Mouse (Mus musculus) liver, adult 2 months (tissue): Measurements from ENCODE around the gene Sbno2. TPM values are rescaled to one million over a fixed set of nuclear protein-coding genes. Genes with fewer than 3 reads are reported as not detected.

Experiments
- DNase-seq: peaks from one replicate; pipeline ENCODE4 v3.0.0-alpha.2; 2011; ENCODE audit warnings: low read depth, low spot score; ENCODE audit errors: extremely low read depth
- H3K27ac ChIP-seq: fragments of 200-500 bp; replicated peaks from 2 replicates; pipeline ENCODE4 v1.5.1; 2012; ENCODE audit warnings: low read depth, mild to moderate bottlenecking, control low read depth, inconsistent platforms, low read length; ENCODE audit not compliant: insufficient read depth
- H3K27me3 ChIP-seq: fragments of 200-500 bp; 2 replicates; pipeline ENCODE4 v1.6.1; 2012; ENCODE audit warnings: mild to moderate bottlenecking, moderate library complexity, low read length, inconsistent platforms; ENCODE audit not compliant: control insufficient read depth, insufficient read depth
- H3K36me3 ChIP-seq: fragments of 200-500 bp; 2 replicates; pipeline ENCODE4 v1.6.1; 2012; ENCODE audit warnings: low read length, inconsistent platforms; ENCODE audit not compliant: control insufficient read depth, insufficient read depth
- H3K4me1 ChIP-seq: fragments of 200-500 bp; 2 replicates; pipeline ENCODE4 v1.6.1; 2011; ENCODE audit warnings: low read length; ENCODE audit not compliant: control insufficient read depth, insufficient read depth
- H3K4me3 ChIP-seq: fragments of 200-500 bp; 2 replicates; pipeline ENCODE4 v1.5.1; 2011; ENCODE audit warnings: low read depth, mild to moderate bottlenecking, control low read depth, low read length, moderate library complexity; ENCODE audit not compliant: insufficient read depth
- H3K79me2 ChIP-seq: fragments of 200-500 bp; 2 replicates; pipeline ENCODE4 v1.6.1; 2012; ENCODE audit warnings: inconsistent platforms, mild to moderate bottlenecking, low read length, moderate library complexity; ENCODE audit not compliant: control insufficient read depth, insufficient read depth
- H3K9ac ChIP-seq: fragments of 200-500 bp; 2 replicates; pipeline ENCODE4 v1.6.1; 2012; ENCODE audit warnings: low read depth, mild to moderate bottlenecking, control low read depth, inconsistent platforms, low read length
- CTCF ChIP-seq: fragments of 200-500 bp; IDR thresholded peaks from 2 replicates; pipeline ENCODE4 v1.5.1; 2011; ENCODE audit warnings: low read depth, low read length, control low read depth
- POLR2A ChIP-seq: fragments of 200-500 bp; IDR thresholded peaks from 2 replicates; pipeline ENCODE4 v1.6.1; 2011; ENCODE audit warnings: low read length, control low read depth; ENCODE audit not compliant: insufficient read depth; ENCODE audit errors: extremely low read depth
- WGBS: fragments of 180-500 bp; shearing (Covaris S2); methylation state at CpG from one replicate; pipeline ENCODE4 v1.1.7; 2018; 5-methylcytosine and 5-hydroxymethylcytosine counted together
- polyA plus RNA-seq: library from polyadenylated mRNA; depleted of rRNA; stranded (reverse); fragments of >200 nt; gene quantifications from 2 replicates; pipeline ENCODE4 v1.2.3, GENCODE M21; 2012; rRNA removed
- total RNA-seq: library from RNA; depleted of rRNA; stranded (reverse); fragments of >200 nt; gene quantifications from 2 replicates; pipeline ENCODE4 v1.2.3, GENCODE M21; 2014; rRNA removed

The Sbno2 gene
- total and polyA plus RNA-seq, 2 experiments: 8.9 to 25.9 TPM

DNA sequence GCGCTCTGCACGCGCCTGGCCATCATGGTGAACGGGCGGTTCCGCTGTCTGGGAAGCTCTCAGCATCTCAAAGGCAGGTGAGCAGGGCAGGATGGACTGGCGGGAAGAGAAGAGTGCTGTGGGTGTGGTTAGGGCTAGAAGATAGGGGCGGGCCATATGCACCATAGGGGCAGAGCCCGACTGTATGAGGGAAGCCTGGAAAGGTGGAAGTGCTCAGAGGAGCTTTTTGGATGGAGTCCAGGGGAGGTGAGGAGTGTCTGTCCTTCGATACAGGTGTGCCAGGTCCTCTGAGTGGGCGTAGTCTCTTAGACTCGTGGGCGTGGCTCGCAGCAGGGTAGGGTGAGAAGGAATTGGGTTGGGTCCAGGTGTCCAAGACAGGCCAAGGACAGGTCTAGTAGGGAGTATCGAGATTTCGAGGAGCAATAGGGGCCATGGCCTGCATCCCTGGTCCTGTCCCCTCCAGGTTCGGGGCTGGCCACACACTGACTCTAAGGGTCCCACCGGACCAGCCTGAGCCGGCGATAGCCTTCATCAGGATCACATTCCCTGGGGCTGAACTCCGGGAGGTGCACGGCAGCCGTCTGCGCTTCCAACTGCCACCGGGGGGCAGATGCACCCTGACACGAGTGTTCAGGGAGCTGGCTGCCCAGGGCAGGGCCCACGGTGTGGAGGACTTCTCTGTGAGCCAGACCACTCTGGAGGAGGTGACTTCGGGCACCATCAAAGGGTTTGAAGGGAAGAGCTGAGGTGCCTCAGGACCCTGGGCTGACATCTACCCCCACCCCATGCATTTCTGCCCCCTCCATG lies 90.7 kb downstream of the Sbno2 start:
- no peak for DNase-seq
- H3K9ac ChIP-seq: no peak overlapping the region
- TF ChIP-seq CTCF: peak; percentile 28; the same call in 1 of the 2 replicates
- no peak for TF ChIP-seq POLR2A
- no peaks in the 10 kb centered on the region for H3K79me2 ChIP-seq
- H3K36me3 ChIP-seq: no peaks in the 10 kb centered on the region
- H3K27ac ChIP-seq: no peak overlapping the region
- WGBS: 40% methylated on average over 28 of the region's 28 CpGs
- H3K4me1 ChIP-seq: no peaks in the 10 kb centered on the region
- no peaks in the 10 kb centered on the region for H3K27me3 ChIP-seq
- H3K4me3 ChIP-seq: no peak overlapping the region

DNA sequence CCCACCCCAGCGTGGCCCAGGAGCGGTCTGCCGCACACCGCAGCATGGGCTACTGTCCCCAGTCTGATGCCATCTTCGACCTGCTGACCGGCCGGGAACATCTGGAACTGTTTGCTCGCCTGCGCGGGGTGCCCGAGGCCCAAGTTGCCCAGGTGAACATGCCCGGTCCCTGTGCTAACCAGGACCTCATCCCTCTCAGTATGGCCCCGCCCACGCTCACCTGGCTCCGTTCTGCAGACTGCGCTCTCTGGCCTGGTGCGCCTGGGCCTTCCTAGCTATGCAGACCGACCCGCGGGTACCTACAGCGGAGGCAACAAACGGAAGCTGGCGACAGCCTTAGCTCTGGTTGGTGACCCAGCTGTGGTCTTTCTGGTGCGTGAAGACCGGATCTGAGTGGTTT lies 91.8 kb downstream of the Sbno2 start:
- Histone ChIP-seq H3K4me3 (no peak overlapping the region), H3K4me1 (no peaks in the 10 kb centered on the region), H3K27ac (no peak overlapping the region), H3K36me3 (no peaks in the 10 kb centered on the region), H3K27me3 (no peaks in the 10 kb centered on the region), H3K9ac (no peak overlapping the region), H3K79me2 (no peaks in the 10 kb centered on the region)
- WGBS: 51% methylated on average over 25 of the region's 25 CpGs
- TF ChIP-seq CTCF (no peak), POLR2A (no peak)
- no peak for DNase-seq

DNA sequence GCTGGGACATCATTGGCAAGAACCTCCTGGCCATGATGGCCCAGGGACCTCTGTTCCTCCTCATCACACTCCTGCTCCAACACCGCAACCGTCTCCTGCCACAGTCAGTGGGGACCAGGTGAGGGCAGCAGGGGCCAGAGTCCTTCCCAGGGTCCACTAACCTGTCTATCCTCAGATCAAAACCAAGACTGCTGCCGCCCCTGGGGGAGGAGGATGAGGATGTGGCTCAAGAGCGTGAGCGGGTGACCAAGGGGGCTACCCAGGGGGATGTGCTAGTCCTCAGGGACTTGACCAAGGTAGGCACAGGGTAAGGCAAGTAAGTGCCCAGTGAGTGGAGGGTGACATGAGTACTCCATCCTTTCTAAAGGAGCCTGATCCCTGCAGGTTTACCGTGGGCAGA lies 93.6 kb downstream of the Sbno2 start:
- Histone ChIP-seq H3K4me3 (no peak overlapping the region), H3K27me3 (no peaks in the 10 kb centered on the region), H3K79me2 (no peaks in the 10 kb centered on the region), H3K36me3 (no peaks in the 10 kb centered on the region), H3K4me1 (no peaks in the 10 kb centered on the region), H3K9ac (no peak overlapping the region), H3K27ac (no peak overlapping the region)
- TF ChIP-seq POLR2A (no peak), CTCF (no peak)
- WGBS: 91% methylated on average over 6 of the region's 6 CpGs
- no peak for DNase-seq

Other genes starting within 250 kb of the Sbno2 start
Only the 30 nearest of the 34 such genes appear.
- gene Elane, start 219.3 kb downstream of the Sbno2 start, total RNA-seq: 0.20 TPM in 1 of 2 replicates, not detected in the other
- 0.12 and 0.15 TPM in 2 replicates for gene Elane, start 219.3 kb downstream of the Sbno2 start, polyA plus RNA-seq
- gene Cfd, start 214.7 kb downstream of the Sbno2 start, total RNA-seq: 5.7 and 11.3 TPM in 2 replicates
- gene Cfd, start 214.7 kb downstream of the Sbno2 start, polyA plus RNA-seq: 0.37 and 0.98 TPM in 2 replicates
- 5.9 and 8.2 TPM in 2 replicates for gene Med16, start 196.6 kb downstream of the Sbno2 start, total RNA-seq
- 29.9 and 30.6 TPM in 2 replicates for gene Med16, start 196.6 kb downstream of the Sbno2 start, polyA plus RNA-seq
- not detected in 2 replicates for gene Gm26602, start 194.7 kb downstream of the Sbno2 start, total RNA-seq
- gene Gm26602, start 194.7 kb downstream of the Sbno2 start, polyA plus RNA-seq: not detected in 2 replicates
- 0.18 and 0.60 TPM in 2 replicates for gene Kiss1r, start 188.6 kb downstream of the Sbno2 start, total RNA-seq
- 1.5 and 1.9 TPM in 2 replicates for gene Kiss1r, start 188.6 kb downstream of the Sbno2 start, polyA plus RNA-seq
- gene R3hdm4, start 184.4 kb downstream of the Sbno2 start, total RNA-seq: 12.4 and 15.5 TPM in 2 replicates
- gene R3hdm4, start 184.4 kb downstream of the Sbno2 start, polyA plus RNA-seq: 78.8 and 80.0 TPM in 2 replicates
- 0.37 and 0.74 TPM in 2 replicates for gene Arid3a, start 178.5 kb downstream of the Sbno2 start, total RNA-seq
- 0.69 and 1.7 TPM in 2 replicates for gene Arid3a, start 178.5 kb downstream of the Sbno2 start, polyA plus RNA-seq
- 24.8 TPM in 2 replicates for gene Wdr18, start 145.4 kb downstream of the Sbno2 start, total RNA-seq
- 59.8 and 63.3 TPM in 2 replicates for gene Wdr18, start 145.4 kb downstream of the Sbno2 start, polyA plus RNA-seq
- gene Grin3b, start 134.9 kb downstream of the Sbno2 start, total RNA-seq: 0.18 TPM in 1 of 2 replicates, not detected in the other
- gene Grin3b, start 134.9 kb downstream of the Sbno2 start, polyA plus RNA-seq: 0.45 TPM in 2 replicates
- 35.7 and 51.7 TPM in 2 replicates for gene Tmem259, start 121.2 kb downstream of the Sbno2 start, total RNA-seq
- gene Tmem259, start 121.2 kb downstream of the Sbno2 start, polyA plus RNA-seq: 223 and 259 TPM in 2 replicates
- gene Cnn2, start 117.0 kb downstream of the Sbno2 start, total RNA-seq: 5.2 and 6.4 TPM in 2 replicates
- 6.9 and 9.8 TPM in 2 replicates for gene Cnn2, start 117.0 kb downstream of the Sbno2 start, polyA plus RNA-seq
- gene Abca7, start 109.1 kb downstream of the Sbno2 start, total RNA-seq: 1.4 and 1.9 TPM in 2 replicates
- 3.2 and 3.4 TPM in 2 replicates for gene Abca7, start 109.1 kb downstream of the Sbno2 start, polyA plus RNA-seq
- 4.5 and 4.6 TPM in 2 replicates for gene Arhgap45, start 88.9 kb downstream of the Sbno2 start, total RNA-seq
- 7.7 and 10.9 TPM in 2 replicates for gene Arhgap45, start 88.9 kb downstream of the Sbno2 start, polyA plus RNA-seq
- 26.4 and 39.1 TPM in 2 replicates for gene Polr2e, start 65.8 kb downstream of the Sbno2 start, total RNA-seq
- gene Polr2e, start 65.8 kb downstream of the Sbno2 start, polyA plus RNA-seq: 71.1 and 74.6 TPM in 2 replicates
- 712 and 752 TPM in 2 replicates for gene Gpx4, start 58.4 kb downstream of the Sbno2 start, total RNA-seq
- gene Gpx4, start 58.4 kb downstream of the Sbno2 start, polyA plus RNA-seq: 535 and 559 TPM in 2 replicates
- 71.5 and 75.0 TPM in 2 replicates for gene Stk11, start 10.2 kb upstream of the Sbno2 start, total RNA-seq
- gene Stk11, start 10.2 kb upstream of the Sbno2 start, polyA plus RNA-seq: 96.8 and 110 TPM in 2 replicates
- 144 and 218 TPM in 2 replicates for gene Atp5d, start 33.1 kb upstream of the Sbno2 start, total RNA-seq
- 1,387 and 1,558 TPM in 2 replicates for gene Atp5d, start 33.1 kb upstream of the Sbno2 start, polyA plus RNA-seq
- 0.47 and 0.55 TPM in 2 replicates for gene Cbarp, start 35.3 kb upstream of the Sbno2 start, total RNA-seq
- 1.2 TPM in 2 replicates for gene Cbarp, start 35.3 kb upstream of the Sbno2 start, polyA plus RNA-seq
- gene Midn, start 42.7 kb upstream of the Sbno2 start, total RNA-seq: 6.9 and 11.6 TPM in 2 replicates
- gene Midn, start 42.7 kb upstream of the Sbno2 start, polyA plus RNA-seq: 27.4 and 38.8 TPM in 2 replicates
- gene Cirbp, start 60.4 kb upstream of the Sbno2 start, total RNA-seq: 19.5 and 25.9 TPM in 2 replicates
- gene Cirbp, start 60.4 kb upstream of the Sbno2 start, polyA plus RNA-seq: 31.8 and 37.0 TPM in 2 replicates
- gene 1600002K03Rik, start 67.4 kb upstream of the Sbno2 start, total RNA-seq: 5.1 and 7.7 TPM in 2 replicates
- 10.0 and 10.4 TPM in 2 replicates for gene 1600002K03Rik, start 67.4 kb upstream of the Sbno2 start, polyA plus RNA-seq
- gene Efna2, start 73.9 kb upstream of the Sbno2 start, total RNA-seq: under 0.01 and 0.07 TPM in 2 replicates
- 0.26 TPM in 2 replicates for gene Efna2, start 73.9 kb upstream of the Sbno2 start, polyA plus RNA-seq
- gene Mum1, start 120.9 kb upstream of the Sbno2 start, total RNA-seq: 7.1 and 8.7 TPM in 2 replicates
- gene Mum1, start 120.9 kb upstream of the Sbno2 start, polyA plus RNA-seq: 8.4 and 10.1 TPM in 2 replicates
- gene Ndufs7, start 143.6 kb upstream of the Sbno2 start, total RNA-seq: 165 and 186 TPM in 2 replicates
- 551 and 560 TPM in 2 replicates for gene Ndufs7, start 143.6 kb upstream of the Sbno2 start, polyA plus RNA-seq
- gene Gamt, start 155.4 kb upstream of the Sbno2 start, total RNA-seq: 241 and 277 TPM in 2 replicates
- gene Gamt, start 155.4 kb upstream of the Sbno2 start, polyA plus RNA-seq: 670 and 715 TPM in 2 replicates
- 38.0 and 39.9 TPM in 2 replicates for gene Dazap1, start 155.9 kb upstream of the Sbno2 start, total RNA-seq
- gene Dazap1, start 155.9 kb upstream of the Sbno2 start, polyA plus RNA-seq: 39.9 and 43.5 TPM in 2 replicates
- gene Rps15, start 186.9 kb upstream of the Sbno2 start, total RNA-seq: 510 and 571 TPM in 2 replicates
- 686 and 1,012 TPM in 2 replicates for gene Rps15, start 186.9 kb upstream of the Sbno2 start, polyA plus RNA-seq
- 0.09 and 0.20 TPM in 2 replicates for gene Apc2, start 190.4 kb upstream of the Sbno2 start, total RNA-seq
- gene Apc2, start 190.4 kb upstream of the Sbno2 start, polyA plus RNA-seq: 0.19 and 0.20 TPM in 2 replicates
- gene 2310011J03Rik, start 215.0 kb upstream of the Sbno2 start, total RNA-seq: 10.4 and 12.4 TPM in 2 replicates
- gene 2310011J03Rik, start 215.0 kb upstream of the Sbno2 start, polyA plus RNA-seq: 25.4 and 25.5 TPM in 2 replicates
- 8.8 and 12.5 TPM in 2 replicates for gene Pcsk4, start 223.9 kb upstream of the Sbno2 start, total RNA-seq
- gene Pcsk4, start 223.9 kb upstream of the Sbno2 start, polyA plus RNA-seq: 19.2 and 21.8 TPM in 2 replicates